Mouse (Mus musculus): ENCODE results near the gene 1700013G24Rik. TPM values are rescaled to one million over a fixed set of nuclear protein-coding genes. Genes with fewer than 3 reads are reported as not detected.

Gene 1700013G24Rik
- total RNA-seq, 2 experiments from 2014 or later, result not detected

DNA sequence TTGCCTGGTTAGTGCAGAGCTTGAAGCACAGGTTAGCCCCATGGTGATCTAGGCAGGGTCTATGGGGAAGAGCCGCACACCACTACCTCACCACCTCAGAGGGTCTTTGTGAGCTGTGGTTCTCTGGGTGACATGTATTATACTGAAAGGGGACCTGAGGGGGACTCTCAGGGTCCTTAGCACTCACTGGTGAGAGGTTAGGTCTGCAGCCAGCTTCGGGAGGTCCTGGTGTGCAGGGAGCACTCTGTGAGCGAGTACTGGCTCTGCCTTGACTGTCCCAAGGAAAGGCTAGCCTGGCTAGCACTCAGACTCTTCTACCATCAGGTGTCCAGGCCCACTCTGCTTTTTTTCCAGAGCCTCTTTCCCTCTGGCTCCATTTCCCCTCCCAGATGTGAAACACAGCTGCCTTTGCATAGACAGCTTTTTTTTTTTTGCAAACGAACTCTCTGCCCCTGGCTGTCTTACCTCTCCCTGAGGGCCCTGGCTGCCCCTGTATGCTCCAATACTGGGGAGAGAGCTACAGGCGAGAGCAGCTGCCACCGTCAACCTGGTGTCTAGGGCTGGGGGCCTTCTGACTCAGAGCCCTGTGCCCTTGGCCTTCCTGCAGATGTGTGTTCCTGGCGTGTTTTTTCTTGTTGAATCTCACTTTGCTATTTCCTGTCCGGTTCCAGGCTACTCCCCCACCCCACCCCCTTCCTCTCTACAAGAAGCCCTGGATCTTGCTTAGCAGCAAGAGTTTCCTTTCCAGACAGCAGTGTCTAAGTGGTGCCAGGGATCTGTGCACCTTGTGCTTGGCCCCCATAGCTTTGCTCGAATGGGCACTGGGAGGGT, 45.0 kb downstream of the 1700013G24Rik start:
- no peak for DNase-seq

GRCm38 (mm10) chr4:137498882-137499583, 45.9 kb downstream of the 1700013G24Rik start:
- no peak for DNase-seq

DNA sequence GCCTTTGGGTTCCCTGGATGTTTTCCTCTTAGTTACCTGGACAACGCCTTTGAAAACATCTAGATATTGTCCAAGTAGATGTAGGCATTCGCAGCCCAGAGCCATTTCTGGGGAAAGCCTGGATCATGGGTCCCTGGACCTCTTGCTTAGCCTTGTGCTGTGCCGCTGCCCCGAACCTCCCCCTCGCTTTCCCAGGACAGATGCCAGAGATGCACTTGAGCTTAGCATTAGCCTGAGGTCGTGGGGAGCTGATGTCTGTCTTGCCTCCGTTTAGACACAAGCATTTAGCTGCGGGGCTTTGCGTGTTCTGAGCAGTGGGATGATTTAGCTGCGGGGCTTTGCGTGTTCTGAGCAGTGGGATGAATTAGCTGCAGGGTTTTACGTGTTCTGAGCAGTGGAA, 47.1 kb downstream of the 1700013G24Rik start:
- no peak for DNase-seq

DNA sequence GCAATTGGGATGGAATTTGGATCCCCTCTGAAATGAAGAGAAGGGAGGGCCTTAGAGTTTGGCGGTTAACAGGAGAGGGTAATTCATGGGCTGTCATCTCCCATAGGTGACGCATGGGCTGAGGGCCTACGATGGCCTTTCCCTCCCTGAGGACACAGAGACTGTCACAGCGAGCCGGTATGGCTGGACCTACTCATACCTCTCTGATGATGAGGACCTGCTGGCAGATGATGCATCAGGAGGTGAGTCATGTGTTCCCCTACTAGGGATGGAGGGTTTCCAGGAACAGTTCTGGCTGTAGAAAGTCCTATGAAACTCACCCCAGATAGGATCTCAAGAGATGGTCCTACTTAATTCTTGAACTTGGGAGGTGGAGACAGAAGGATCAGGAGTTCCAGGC, 47.9 kb downstream of the 1700013G24Rik start:
- no peak for DNase-seq

DNA sequence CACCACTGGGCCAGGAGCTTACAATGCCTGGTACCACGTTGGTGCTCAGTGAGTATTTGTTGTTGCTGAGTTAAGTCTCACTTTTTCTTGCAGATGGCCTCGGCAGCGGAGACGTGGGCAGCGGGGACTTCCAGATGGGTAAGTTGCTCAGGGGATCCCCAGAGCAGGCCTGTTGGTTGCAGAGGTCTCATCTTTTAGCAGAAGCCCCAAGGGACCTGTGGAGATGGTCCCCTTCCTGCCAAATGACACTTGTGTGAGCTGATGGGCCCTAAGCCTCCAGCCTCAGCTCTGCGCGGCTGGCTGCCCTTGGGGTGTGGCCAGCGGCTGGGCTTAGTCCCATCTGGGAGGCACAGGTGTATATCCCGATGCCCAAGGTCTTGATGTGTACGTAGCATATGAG, 49.1 kb downstream of the 1700013G24Rik start:
- DNase-seq, result no peak

- no peak for DNase-seq
Measured at GRCm38 (mm10) chr4:137502801-137503200, 49.7 kb downstream of the 1700013G24Rik start.

DNA sequence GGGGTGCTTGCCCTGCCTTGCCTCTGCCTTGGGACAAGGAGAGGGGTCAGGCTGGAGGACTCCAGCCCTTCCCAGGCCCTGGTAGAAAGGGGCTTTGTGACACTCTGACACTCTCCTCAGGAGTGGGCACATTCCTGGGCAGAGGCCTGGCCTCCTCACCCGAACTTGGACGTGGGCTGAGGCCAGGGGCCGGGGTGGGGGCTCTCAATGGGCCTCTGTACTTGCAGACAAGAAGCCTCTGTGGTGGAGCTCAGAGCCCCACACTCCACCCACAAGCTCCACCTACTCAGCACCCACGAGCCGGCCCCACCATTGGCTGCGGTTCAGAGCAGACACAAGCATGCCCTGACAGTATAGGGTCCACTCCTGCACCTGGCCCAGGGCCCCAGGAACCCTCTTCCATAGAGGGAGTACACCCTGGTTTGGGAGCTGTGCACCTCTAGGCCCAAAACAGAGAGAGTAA, 50.5 kb downstream of the 1700013G24Rik start:
- peak; percentile 33 to 42 for DNase-seq

Other genes starting within 250 kb of the 1700013G24Rik start
- gene Wnt4, start 175.8 kb upstream of the 1700013G24Rik start, total RNA-seq (2021), result 1 to 10 TPM; 6.2 to 6.9 TPM
- gene Cdc42, start 95.6 kb upstream of the 1700013G24Rik start, total RNA-seq (2021), result 100 to 1,000 TPM; 302 to 334 TPM
- not detected for gene Cela3a, start 43.5 kb upstream of the 1700013G24Rik start, total RNA-seq (2021)
- not detected for gene Cela3b, start 22.7 kb upstream of the 1700013G24Rik start, total RNA-seq (2021)
- 1 to 10 TPM; 6.4 to 7.3 TPM for gene Hspg2, start 15.5 kb downstream of the 1700013G24Rik start, total RNA-seq (2021)
- gene Ldlrad2, start 121.3 kb downstream of the 1700013G24Rik start, total RNA-seq (2021), result not detected
- gene Usp48, start 140.5 kb downstream of the 1700013G24Rik start, total RNA-seq (2021), result 100 to 1,000 TPM; 128 to 141 TPM
- 100 to 1,000 TPM; 273 to 281 TPM for gene Rap1gap, start 211.4 kb downstream of the 1700013G24Rik start, total RNA-seq (2021)